Mouse (Mus musculus) lung, postnatal 4 days (tissue): Measurements from ENCODE around the gene Agbl4.

Experiments used
- DNase-seq, 2 experiments: peaks; one replicate each; pipeline ENCODE4 v3.0.0; 2021

Gene Agbl4

DNA sequence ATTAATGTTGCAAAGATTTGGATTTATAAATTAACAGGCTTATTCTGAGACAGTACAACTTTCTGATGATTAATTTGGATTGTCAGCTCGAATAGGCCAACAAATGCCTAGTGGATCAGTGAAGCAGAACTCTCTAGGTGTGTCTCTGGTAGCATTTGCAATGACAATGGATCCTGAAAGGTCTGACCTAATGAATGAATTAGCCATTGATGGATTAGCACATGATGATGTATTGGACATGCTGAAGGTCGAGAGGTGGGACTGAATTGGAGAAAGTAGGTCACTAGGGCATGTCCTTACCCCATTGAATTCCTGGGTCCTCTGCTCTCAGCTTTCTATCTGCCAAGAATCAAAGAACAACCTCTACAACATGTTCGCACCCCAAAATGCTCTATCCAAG lies 1285.3 kb downstream of the Agbl4 start:
- DNase-seq, result no peak

DNA sequence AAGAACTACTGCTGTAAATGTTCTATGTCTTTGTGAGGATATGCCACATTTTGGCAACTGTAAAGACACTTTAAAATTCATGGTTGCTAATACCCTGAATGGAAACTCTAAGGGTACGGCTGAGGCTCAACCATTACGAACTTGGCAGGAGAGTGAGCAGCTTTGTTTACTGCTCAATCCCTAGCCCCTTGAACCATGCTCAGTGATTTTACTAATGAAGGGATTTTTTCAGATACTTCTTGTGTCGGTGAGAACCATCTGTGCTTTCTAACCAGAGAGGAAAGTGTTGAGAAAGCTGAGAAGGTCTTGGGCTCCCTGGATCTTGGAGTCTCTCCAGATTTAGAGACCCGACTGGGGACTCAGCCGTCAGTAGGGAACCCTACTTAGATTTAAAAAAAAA lies 1286.4 kb downstream of the Agbl4 start:
- no peak for DNase-seq

GRCm38 (mm10) chr4:111685951-111686350 lies 1288.5 kb downstream of the Agbl4 start:
- DNase-seq, result no peak

DNA sequence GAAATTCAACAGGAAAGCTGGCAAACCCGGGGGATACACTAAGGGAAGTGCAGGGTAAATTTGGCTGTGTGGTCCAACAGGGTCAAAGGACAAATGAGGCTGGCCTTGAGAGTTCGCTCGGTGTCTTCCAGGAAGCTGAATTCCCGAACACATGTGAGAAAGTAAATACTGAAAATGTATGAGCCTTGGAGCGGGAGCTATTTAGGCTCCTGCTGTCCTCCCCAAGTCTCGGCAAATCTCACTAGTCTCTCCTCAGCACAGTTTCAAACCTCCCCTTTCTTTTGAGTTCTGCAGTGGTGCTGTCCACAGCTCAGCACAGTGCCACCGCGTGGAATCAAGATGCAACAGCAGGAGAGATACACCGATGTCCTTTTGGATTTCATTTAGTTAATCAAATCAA lies 1289.5 kb downstream of the Agbl4 start:
- peak; percentile 38 to 58 for DNase-seq

- peak; percentile 75 to 83 for DNase-seq
Measured at GRCm38 (mm10) chr4:111687613-111688012, 1290.2 kb downstream of the Agbl4 start.

- peak; percentile 10 to 54 for DNase-seq
Measured at GRCm38 (mm10) chr4:111691057-111691543, 1293.6 kb downstream of the Agbl4 start.

GRCm38 (mm10) chr4:111701381-111701780 lies 1303.9 kb downstream of the Agbl4 start:
- DNase-seq, result no peak

- DNase-seq, result no peak
Measured at GRCm38 (mm10) chr4:111704126-111704525, 1306.7 kb downstream of the Agbl4 start.

- no peak for DNase-seq
Measured at GRCm38 (mm10) chr4:111704975-111705374, 1307.5 kb downstream of the Agbl4 start.
